Mouse (Mus musculus): Measurements from ENCODE around the gene Bhlha15.

GRCm38 (mm10) chr5:144192673-144193072, 2.6 kb downstream of the Bhlha15 start:
- TF ChIP-seq CTCF (IDR thresholded peaks at IDR 0.05; ENCODE audit: low read depth, low read length), result no peak
- TF ChIP-seq EP300 (IDR thresholded peaks at IDR 0.05; ENCODE audit: insufficient read depth, low read depth, low read length), result no peak
- no peak for TF ChIP-seq POLR2A (IDR thresholded peaks at IDR 0.05; ENCODE audit: insufficient read depth, low read length)

Data from ES-Bruce4 (cell line).